Mouse (Mus musculus) right cerebral cortex, postnatal 14 days (tissue): ENCODE data around the gene Adat3.

Experiments
- DNase-seq: peaks from one replicate; pipeline ENCODE4 v3.0.0; 2022

Gene Adat3

DNA sequence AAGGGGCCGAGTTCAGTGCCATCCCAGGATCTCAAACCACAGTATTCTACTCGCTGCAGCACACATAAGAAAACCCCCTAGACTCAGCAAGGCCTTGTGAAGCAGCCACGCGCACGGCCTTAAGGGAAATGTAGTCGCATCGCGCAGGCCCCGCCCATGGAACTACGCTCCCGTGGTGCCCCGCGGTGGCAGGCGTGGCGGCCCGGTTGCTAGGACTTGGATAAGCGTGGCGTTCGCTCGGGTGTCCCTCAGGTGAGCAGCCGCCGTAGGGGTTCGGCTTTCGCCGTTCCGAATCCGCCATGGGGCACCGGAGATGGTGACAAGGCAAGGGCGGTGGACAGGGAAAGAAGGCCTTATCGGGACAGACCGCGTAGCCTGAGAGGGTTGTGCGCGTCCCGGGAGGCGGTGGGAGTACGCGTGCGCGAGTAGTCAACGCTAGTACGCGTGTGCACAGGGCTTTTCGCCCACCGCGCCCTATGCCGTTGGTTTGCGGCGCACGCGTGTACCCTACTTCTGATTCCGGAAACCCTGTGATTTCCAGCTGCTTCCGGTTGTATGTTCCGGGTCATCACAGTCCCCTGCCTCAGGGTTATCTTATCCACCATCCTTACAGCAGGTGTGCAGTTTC is at the start of gene Adat3, which contains the start of gene Scamp4:
TSS of gene Adat3 (plus strand) at position 183 of the 628 bp plus-strand sequence.
TSS of gene Scamp4 (plus strand) at position 175 of the 628 bp plus-strand sequence.
- DNase-seq = peak; percentile 94

DNA sequence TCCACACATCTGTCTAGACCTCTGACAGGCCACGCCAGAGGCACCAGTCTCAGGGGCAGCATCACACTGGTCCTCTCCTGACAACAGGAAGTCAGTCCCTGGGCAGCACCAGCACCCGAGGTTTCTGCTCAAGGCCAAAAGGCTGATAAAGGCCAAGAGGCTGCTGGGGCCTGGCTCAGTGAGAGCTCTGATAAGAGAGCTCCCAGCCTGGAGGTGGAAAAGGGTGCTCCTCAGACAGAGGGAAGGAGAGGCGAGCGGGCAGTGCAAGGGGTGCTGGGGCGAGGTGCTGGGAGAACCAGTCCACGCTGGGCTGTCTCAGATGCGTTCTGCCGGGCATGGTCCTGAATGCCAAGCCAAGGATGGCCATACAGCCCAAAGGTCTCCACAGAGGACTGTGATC is 49.1 kb upstream of the Adat3 start:
- DNase-seq = no peak

DNA sequence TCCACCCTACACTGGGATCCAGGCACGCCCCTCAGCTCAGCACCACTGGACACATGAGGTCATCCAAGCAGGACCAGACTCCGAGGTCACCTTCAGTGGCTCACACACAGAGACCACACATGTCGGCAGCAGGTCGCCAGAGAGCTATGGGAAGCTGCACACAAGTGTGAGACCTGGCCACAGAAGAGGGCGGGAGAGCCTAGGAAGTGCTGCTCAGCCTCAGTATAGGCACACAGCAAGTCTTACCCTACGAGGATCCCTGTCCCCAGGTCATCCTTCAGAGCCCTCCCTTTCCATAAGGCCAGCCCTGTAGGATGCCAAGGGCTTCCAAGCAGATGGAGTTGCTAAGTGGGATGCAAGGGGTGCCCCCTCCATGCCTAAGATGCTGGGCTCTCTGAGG is 48.7 kb upstream of the Adat3 start:
- no peak for DNase-seq

DNA sequence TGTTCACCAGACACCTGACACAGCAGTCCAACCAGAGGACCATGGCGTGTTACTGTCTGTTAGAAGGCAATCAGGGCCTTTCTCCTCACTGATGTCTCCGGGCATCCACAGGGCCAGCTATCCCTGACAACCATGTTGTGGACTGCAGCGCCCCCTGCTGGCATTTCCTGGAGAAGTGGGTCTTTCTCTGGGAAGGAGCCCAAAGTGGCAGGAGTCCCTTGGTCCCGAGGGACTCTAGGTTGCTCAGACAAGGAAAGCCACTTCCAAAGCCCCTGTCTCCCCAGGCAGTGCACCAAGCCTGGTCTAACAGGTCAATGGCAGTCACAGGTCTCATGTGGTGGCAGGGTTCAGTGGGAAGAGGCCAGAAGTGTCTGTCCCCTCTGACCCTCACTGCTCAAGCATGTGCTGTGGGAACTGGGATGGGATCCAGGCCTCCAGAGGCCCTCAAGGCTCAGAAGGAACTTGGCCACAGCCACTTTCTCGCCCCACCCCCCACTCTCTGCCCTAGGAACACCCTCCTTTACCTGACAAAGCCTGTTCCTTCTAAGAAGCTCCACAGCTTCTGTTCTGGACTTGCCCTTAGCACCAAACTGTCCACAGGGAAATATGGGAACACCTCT is 45.2 kb upstream of the Adat3 start:
- DNase-seq = peak; percentile 85

- DNase-seq = no peak
These were observed 43.2 kb upstream of the Adat3 start for GRCm38 (mm10) chr10:80559431-80559830.

DNA sequence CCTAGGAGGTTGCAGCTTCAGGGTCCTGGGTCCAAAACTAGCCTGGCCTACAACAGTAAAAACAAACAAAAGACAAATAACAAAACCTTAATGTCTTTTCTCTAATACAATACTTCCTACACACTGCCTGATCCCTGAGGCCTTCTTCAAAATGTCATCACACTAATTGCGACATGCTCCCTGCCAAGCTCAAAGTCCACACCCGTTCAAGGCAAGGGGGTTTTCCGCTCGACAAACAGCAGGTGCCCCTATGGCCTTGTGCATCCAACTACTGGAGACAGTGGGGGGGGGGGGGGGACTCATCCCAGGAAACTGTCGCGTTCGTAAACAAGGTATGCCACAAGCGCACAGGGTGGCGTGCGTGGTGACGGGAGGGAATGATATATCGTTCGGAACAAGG is 42.1 kb upstream of the Adat3 start:
- DNase-seq = no peak

GRCm38 (mm10) chr10:80561116-80561944 is 41.4 kb upstream of the Adat3 start, which contains the start of gene Rexo1:
Rexo1 (minus strand) TSS chr10:80561560.
- peak; percentile 93 for DNase-seq

DNA sequence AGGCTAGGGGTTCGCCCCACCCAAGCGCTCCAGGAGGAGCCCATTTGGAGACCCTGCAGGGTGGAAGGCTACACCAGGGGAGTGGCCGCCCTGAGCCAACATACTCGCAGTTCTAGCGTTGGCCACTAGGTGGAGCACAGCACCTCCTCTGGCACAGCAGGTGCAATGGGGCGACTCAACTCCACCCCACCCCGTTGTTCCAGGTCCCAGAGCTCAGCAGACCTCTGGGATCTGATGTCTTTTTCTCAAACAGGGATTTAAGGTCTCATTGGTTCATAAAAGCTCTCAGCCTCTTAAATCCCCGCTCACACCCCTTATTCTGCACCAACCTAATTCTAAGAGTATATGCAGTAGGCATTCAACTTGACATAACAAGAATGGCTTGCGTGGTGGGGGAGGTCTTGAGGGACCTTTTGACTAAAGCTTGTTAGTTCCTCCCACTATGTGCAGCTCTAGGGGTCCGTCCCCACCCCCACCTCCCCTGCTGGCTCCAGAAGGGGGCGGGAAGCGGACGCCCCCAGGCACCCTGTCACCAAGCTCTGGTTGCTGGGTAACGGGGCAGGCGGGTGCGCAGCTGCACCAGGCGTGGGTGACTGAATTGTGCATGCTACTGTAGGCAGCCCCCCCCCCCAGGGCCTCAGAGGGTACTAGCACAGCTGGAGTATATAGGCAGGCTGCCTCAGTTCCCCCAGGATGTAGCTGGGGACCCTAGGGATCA is 36.1 kb upstream of the Adat3 start:
- peak; percentile 92 for DNase-seq

GRCm38 (mm10) chr10:80568876-80569275 is 33.8 kb upstream of the Adat3 start:
- no peak for DNase-seq

DNA sequence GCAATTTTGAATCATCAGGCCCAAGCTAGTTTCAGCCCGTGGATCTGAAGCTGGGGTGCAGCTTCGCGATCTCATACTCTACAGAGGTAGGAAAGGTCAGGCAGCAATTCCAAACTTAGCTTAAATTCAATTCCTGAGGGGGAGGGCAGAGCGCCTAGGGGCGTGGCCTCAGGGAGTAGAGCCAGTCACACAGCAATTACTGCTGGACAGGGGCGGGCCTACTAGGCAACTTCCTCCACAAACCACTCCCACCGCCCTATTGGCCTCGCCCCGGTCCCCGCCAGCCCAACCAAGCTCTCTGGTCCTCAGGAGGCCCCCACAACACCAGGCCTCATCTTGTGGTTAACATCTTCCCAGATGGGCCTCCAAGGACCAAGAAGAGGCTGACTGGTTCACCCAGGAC is 33.0 kb upstream of the Adat3 start:
- DNase-seq = no peak

GRCm38 (mm10) chr10:80570419-80570818 is 32.3 kb upstream of the Adat3 start:
- no peak for DNase-seq

- DNase-seq = no peak
These were observed 31.5 kb upstream of the Adat3 start for GRCm38 (mm10) chr10:80570871-80571836.

DNA sequence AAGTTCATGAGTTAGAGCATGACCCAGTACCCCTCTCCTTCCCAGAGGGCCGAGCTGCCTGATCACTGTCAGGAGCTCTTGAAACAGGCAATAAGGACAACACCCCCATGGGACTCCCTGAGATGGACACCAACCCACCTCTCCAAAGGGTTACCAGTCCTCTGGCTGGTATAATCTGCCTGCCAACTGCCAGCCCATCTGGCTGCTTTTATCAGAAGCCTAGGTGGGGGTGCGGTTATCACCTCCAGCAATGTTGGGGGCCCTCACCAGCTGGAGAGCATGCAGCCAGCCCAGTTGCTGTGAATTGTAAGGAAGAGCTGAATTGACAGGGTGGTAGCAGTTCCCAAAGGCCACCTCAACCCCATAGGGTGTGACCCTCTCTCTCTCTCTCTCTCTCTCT is 30.2 kb upstream of the Adat3 start:
- no peak for DNase-seq

DNA sequence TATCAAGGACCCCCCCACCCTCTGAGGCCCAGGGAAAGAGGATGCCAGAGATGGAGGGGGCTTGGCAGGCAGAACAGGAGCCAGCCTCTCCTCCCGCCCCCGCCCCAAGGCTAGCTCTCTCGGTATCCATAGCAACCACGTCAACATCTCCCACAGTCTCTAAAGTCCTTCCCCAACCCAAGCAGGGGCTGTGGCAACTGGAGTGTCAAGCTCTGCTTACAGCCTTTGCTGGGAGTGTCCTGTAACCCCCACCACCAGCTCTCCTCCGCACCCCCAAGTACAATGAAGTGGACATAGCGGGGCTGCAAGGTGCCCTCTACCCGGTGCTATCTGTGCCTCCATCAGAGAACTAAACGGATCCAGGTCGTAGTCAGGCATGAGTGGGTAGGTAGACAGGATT is 28.7 kb upstream of the Adat3 start:
- DNase-seq = peak; percentile 45

DNA sequence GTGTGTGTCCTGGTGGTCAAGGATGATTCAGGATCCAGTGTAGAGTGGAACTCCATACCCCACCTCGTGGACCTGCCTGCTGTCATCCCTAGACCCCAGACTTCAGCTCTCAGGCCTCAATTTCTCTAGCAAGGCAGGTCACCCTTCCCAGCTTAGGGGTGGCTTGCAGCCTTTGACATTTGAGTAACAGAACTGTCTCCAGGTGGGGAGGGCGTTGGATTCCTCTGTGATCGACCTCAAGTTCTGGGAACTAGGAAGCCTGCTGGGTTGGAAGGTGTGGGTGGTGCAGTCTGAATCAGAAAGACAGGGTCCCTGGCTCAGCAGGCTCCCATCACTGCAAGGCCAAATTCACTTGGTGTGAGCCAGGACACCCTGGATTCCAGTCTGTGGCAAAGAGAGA is 27.8 kb upstream of the Adat3 start:
- no peak for DNase-seq

DNA sequence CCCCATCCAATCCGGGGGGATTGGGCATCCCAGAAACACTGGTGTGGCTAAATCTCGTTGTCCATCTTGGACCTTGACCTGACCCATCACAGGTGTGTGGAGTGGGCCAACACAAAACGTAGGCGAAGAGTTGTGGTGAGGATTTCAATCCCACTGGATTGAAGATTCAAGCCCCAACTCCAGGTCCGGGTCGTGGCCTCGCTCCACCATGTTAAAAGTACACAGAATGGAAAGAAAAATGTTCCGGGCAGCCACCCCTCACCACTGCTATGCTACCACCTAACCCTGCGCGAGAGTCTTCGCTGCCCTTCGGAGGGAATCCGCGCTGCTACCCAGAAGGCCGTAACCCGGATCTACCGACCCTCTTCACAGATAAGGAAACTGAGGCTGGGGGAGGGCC is 26.8 kb upstream of the Adat3 start:
- DNase-seq = no peak

DNA sequence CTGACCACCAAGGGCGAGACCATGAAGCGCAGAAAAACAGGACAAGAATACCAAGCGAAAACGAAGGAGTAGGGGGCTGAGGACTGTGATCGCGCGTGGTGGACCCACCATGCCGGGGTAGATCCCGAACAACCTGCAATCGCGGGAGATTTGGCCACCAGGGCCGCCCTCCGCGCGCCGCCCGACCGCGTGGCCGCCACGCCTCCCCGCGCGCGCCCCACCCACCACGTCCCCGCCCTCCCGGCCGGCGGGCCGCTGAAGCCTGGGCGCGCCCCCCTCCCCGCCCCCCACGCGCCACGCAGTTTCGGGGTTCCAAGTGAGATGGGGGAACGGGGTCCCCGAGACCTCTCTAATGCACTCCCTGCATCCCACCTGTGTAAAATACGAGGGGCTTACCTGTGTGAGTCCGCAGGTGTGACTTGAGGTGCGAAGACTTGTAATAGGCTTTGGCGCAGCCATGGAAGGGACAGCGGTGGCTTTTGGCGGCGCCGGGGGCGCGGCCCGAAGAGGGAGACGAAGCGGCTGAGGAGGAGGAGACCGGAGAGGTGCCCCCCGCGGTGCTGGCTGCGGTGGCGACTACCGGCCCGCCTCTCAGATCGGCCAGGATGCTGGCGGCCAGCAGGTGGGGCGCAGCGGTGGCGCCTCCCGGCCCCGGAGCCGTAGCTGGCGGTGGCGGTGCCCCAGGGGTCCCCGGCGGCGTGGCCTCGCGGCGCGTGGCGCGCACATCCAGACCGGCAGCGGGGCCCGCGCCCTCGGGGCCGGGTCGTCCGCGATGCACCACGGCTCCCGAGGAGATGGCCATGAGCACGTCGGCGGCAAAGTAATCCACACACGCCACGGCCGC is 26.1 kb upstream of the Adat3 start:
- peak; percentile 71 for DNase-seq

GRCm38 (mm10) chr10:80577195-80578130 is 25.2 kb upstream of the Adat3 start, which contains the start of gene Klf16:
Klf16 (minus strand) TSS chr10:80577321.
- DNase-seq = peak; percentile 96

- DNase-seq = peak; percentile 69
These were observed 24.4 kb upstream of the Adat3 start for GRCm38 (mm10) chr10:80578131-80578750.
